Comparison of ENCODE assay signal across 8 mouse cellular contexts in the genomic region with DNA sequence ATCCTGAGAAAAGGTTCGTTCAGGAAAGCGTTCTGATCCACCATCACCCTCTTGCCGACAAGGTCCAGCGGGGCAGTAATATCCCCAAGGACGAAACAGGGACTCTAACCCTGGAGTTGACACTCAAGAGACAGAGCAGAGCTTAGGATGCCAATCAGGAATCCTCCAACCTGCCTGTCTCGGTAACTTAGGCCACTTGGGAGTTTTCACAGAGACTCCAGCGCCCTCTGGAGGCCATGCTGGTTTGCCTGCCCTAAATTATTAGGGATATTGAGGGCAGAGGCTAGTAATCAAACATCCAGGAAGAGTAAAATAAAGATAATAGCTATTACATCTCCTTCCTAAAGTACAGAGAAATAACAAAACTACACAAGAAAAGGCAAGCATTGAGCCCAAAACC. TPM values are rescaled to one million over a fixed set of nuclear protein-coding genes. Genes with fewer than 3 reads are reported as not detected.
DNase-seq lines count a peak whose midpoint lies in the region.

No protein-coding gene starts in this region.

- no peaks in the 10 kb centered on the region for H3K36me3 ChIP-seq in heart, embryonic 10.5 days

- WGBS in heart, embryonic 10.5 days: 43% methylated on average over 7 of the region's 7 CpGs

- H3K4me1 ChIP-seq in heart, embryonic 10.5 days: no peaks in the 10 kb centered on the region

- peaks cover 10% of the 10 kb centered on the region for H3K27me3 ChIP-seq in heart, embryonic 10.5 days (ENCODE audit: insufficient read depth, poor library complexity, severe bottlenecking)

- H3K4me3 ChIP-seq in heart, embryonic 10.5 days: no peak overlapping the region

- no peaks in the 10 kb centered on the region for H3K9me3 ChIP-seq in heart, embryonic 10.5 days

- no peak overlapping the region for H3K27ac ChIP-seq in heart, embryonic 10.5 days

- peak; percentile 54 for DNase-seq in heart, adult 8-10 months (ENCODE audit: low spot score)
- DNase-seq in heart, embryonic 10.5 days (ENCODE audit: low spot score): no peak
- peak; percentile 17 for DNase-seq in CD4-positive helper T cell, adult 2 months (ENCODE audit: low read depth, low spot score)
- DNase-seq in adrenal gland, postnatal 14 days: peak; percentile 81
- peak; percentile 69 for DNase-seq in embryo, embryonic 10.5 days (ENCODE audit: low spot score)
- peak; percentile 79 for DNase-seq in kidney, postnatal 10 days
- DNase-seq in lung, postnatal 14 days: peak; percentile 84
- DNase-seq in thymus, postnatal 0 days (ENCODE audit: low spot score): peak; percentile 20

RNA-seq across cellular contexts. Expression of gene Usp44, which starts 54.0 kb away (rescaled TPM):
- not detected for total RNA-seq in heart, adult 8-10 months (2022)
- 1.6 and 2.0 TPM in 2 replicates for polyA plus RNA-seq in heart, embryonic 10.5 days (2016; fragmentation: Nextera tagmentation; extraction: Ambion mirVana)
- total RNA-seq in adrenal gland, postnatal 14 days (2021): not detected in 2 replicates
- polyA plus RNA-seq in thymus, postnatal 0 days (2015; fragmentation: Nextera tagmentation; extraction: Ambion mirVana): 3.0 and 3.4 TPM in 2 replicates
